Mouse (Mus musculus): ENCODE data around the gene Gp9.

DNA sequence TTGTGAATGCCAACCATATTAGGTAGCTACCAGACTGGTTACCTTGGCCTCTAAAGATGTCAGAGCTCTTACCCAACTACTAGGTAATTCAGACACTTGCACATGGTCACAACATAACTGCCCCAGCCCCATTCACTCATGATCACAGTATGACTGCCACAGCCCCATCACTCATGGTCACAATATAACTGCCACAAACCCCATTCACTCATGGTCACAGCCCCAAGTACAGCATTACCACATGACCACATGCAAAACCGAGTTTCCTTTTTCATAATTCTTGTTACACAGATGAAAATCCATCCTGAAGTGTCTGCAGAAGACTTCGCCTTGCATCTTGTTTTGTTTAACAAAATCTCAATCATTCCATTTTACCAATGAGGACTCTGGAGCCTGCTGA lies 29.8 kb upstream of the Gp9 start:
- TF ChIP-seq POLR2A (IDR thresholded peaks at IDR 0.05; ENCODE audit: control insufficient read depth, extremely low read depth, insufficient read depth, low read length, poor library complexity): no peak
- TF ChIP-seq CTCF (IDR thresholded peaks at IDR 0.05; ENCODE audit: borderline replicate concordance, control insufficient read depth, extremely low read depth, insufficient read depth, low read length, poor library complexity): no peak

All from thymus, adult 2 months (tissue).